Mouse (Mus musculus) testis, adult 2 months (tissue): ENCODE results near the gene Pgpep1.

ENCODE experiments used
- CTCF ChIP-seq: fragments of 200-500 bp; IDR thresholded peaks from 2 replicates; pipeline ENCODE4 v1.5.1; 2012; ENCODE audit warnings: low read depth, mild to moderate bottlenecking, inconsistent platforms, low read length, moderate library complexity; ENCODE audit not compliant: control insufficient read depth, insufficient read depth, insufficient replicate concordance
- POLR2A ChIP-seq: fragments of 200-500 bp; IDR thresholded peaks from 2 replicates; pipeline ENCODE4 v1.6.1; 2012; ENCODE audit warnings: low read depth, mild to moderate bottlenecking, inconsistent platforms, low read length, moderate library complexity; ENCODE audit not compliant: control insufficient read depth

- TF ChIP-seq CTCF: no peak
- no peak for TF ChIP-seq POLR2A
These were observed 27.8 kb downstream of the Pgpep1 start, which contains the start of gene Gdf15 for GRCm38 (mm10) chr8:70632346-70632892.
